Mouse (Mus musculus): Measurements from ENCODE around the gene Irf9. TPM values are rescaled to one million over a fixed set of nuclear protein-coding genes. Genes with fewer than 3 reads are reported as not detected.

Gene Irf9
- 9.8 and 10.1 TPM in 2 replicates for polyA plus RNA-seq (2014; fragmentation: Nextera tagmentation; extraction: Ambion mirVana)

GRCm38 (mm10) chr14:55603271-55603632, at the start of gene Irf9:
Gene Irf9 (plus strand): TSS chr14:55603571.
- peak within 1 kb of the TSS; percentile 48 to 60 for H3K4me3 ChIP-seq (ENCODE audit: control insufficient read depth in 1 of 2, insufficient read depth in 1 of 2, low read depth in 1 of 2, low read length in 2 of 2)

GRCm38 (mm10) chr14:55554635-55555034, 48.7 kb upstream of the Irf9 start:
- H3K4me2 ChIP-seq (ENCODE audit: low read length): no peak overlapping the region
- H3K9ac ChIP-seq (ENCODE audit: low read length): no peak overlapping the region
- H3K27me3 ChIP-seq (ENCODE audit: control insufficient read depth, insufficient read depth, low read length): no peaks in the 10 kb centered on the region
- H3K9me3 ChIP-seq (ENCODE audit: control insufficient read depth, low read length): no peaks in the 10 kb centered on the region
- peaks cover 10% of the 10 kb centered on the region for H3K36me3 ChIP-seq (ENCODE audit: control insufficient read depth, insufficient read depth, low read length)
- H3K4me3 ChIP-seq (ENCODE audit: control insufficient read depth in 1 of 2, insufficient read depth in 1 of 2, low read depth in 1 of 2, low read length in 2 of 2): no peak overlapping the region
- no peak overlapping the region for H3K27ac ChIP-seq (replicated peaks in 1 of 2; ENCODE audit: control insufficient read depth in 1 of 2, insufficient read depth in 1 of 2, low read depth in 2 of 2, low read length in 2 of 2)
- ATAC-seq (ENCODE audit: insufficient number of reproducible peaks, insufficient read depth, low FRiP score, low read depth): no peak
- peaks cover 0 to 4% of the 10 kb centered on the region in 2 experiments; a peak in 2 of 4 replicates for H3K4me1 ChIP-seq (ENCODE audit: control insufficient read depth in 2 of 2, insufficient read depth in 2 of 2, low read length in 2 of 2)

More at GRCm38 (mm10) chr14:55603271-55603632, at the start of gene Irf9:
- peaks cover 84% of the 10 kb centered on the region for H3K36me3 ChIP-seq (ENCODE audit: control insufficient read depth, insufficient read depth, low read length)
- H3K27me3 ChIP-seq (ENCODE audit: control insufficient read depth, insufficient read depth, low read length): no peaks in the 10 kb centered on the region
- H3K4me1 ChIP-seq (ENCODE audit: control insufficient read depth in 2 of 2, insufficient read depth in 2 of 2, low read length in 2 of 2): peaks cover 7 to 8% of the 10 kb centered on the region in 2 experiments; a peak in 3 of 4 replicates
- H3K9me3 ChIP-seq (ENCODE audit: control insufficient read depth, low read length): no peaks in the 10 kb centered on the region
- H3K9ac ChIP-seq (ENCODE audit: low read length): peak within 1 kb of the TSS; percentile 75
- H3K4me2 ChIP-seq (ENCODE audit: low read length): peak within 1 kb of the TSS; percentile 78
- WGBS: 87% methylated on average over 7 of the region's 7 CpGs
- no peak for ATAC-seq (ENCODE audit: insufficient number of reproducible peaks, insufficient read depth, low FRiP score, low read depth)
- peak within 1 kb of the TSS; percentile 78 to 80 for H3K27ac ChIP-seq (replicated peaks in 1 of 2; ENCODE audit: control insufficient read depth in 1 of 2, insufficient read depth in 1 of 2, low read depth in 2 of 2, low read length in 2 of 2)

GRCm38 (mm10) chr14:55555788-55556187, 47.6 kb upstream of the Irf9 start:
- Histone ChIP-seq H3K36me3 (ENCODE audit: control insufficient read depth, insufficient read depth, low read length) (no peaks in the 10 kb centered on the region), H3K4me2 (ENCODE audit: low read length) (no peak overlapping the region), H3K4me1 (ENCODE audit: control insufficient read depth in 2 of 2, insufficient read depth in 2 of 2, low read length in 2 of 2) (peaks cover 0 to 4% of the 10 kb centered on the region in 2 experiments; a peak in 2 of 4 replicates), H3K27me3 (ENCODE audit: control insufficient read depth, insufficient read depth, low read length) (no peaks in the 10 kb centered on the region), H3K9ac (ENCODE audit: low read length) (no peak overlapping the region), H3K27ac (replicated peaks in 1 of 2; ENCODE audit: control insufficient read depth in 1 of 2, insufficient read depth in 1 of 2, low read depth in 2 of 2, low read length in 2 of 2) (no peak overlapping the region), H3K4me3 (ENCODE audit: control insufficient read depth in 1 of 2, insufficient read depth in 1 of 2, low read depth in 1 of 2, low read length in 2 of 2) (no peak overlapping the region), H3K9me3 (ENCODE audit: control insufficient read depth, low read length) (no peaks in the 10 kb centered on the region)
- ATAC-seq (ENCODE audit: insufficient number of reproducible peaks, insufficient read depth, low FRiP score, low read depth): no peak
- WGBS: 56% methylated on average over 3 of the region's 3 CpGs

- H3K4me1 ChIP-seq (ENCODE audit: control insufficient read depth in 2 of 2, insufficient read depth in 2 of 2, low read length in 2 of 2): peaks cover 7 to 10% of the 10 kb centered on the region in 2 experiments
- H3K4me2 ChIP-seq (ENCODE audit: low read length): no peak overlapping the region
- H3K9ac ChIP-seq (ENCODE audit: low read length): no peak overlapping the region
- 25% methylated on average over 5 of the region's 5 CpGs for WGBS
- no peaks in the 10 kb centered on the region for H3K9me3 ChIP-seq (ENCODE audit: control insufficient read depth, low read length)
- no peak overlapping the region for H3K27ac ChIP-seq (replicated peaks in 1 of 2; ENCODE audit: control insufficient read depth in 1 of 2, insufficient read depth in 1 of 2, low read depth in 2 of 2, low read length in 2 of 2)
- H3K27me3 ChIP-seq (ENCODE audit: control insufficient read depth, insufficient read depth, low read length): no peaks in the 10 kb centered on the region
- no peak overlapping the region for H3K4me3 ChIP-seq (ENCODE audit: control insufficient read depth in 1 of 2, insufficient read depth in 1 of 2, low read depth in 1 of 2, low read length in 2 of 2)
- no peaks in the 10 kb centered on the region for H3K36me3 ChIP-seq (ENCODE audit: control insufficient read depth, insufficient read depth, low read length)
- ATAC-seq (ENCODE audit: insufficient number of reproducible peaks, insufficient read depth, low FRiP score, low read depth): no peak
Measured at GRCm38 (mm10) chr14:55557003-55557402, 46.4 kb upstream of the Irf9 start.

GRCm38 (mm10) chr14:55557587-55557986, 45.8 kb upstream of the Irf9 start:
- Histone ChIP-seq H3K27me3 (ENCODE audit: control insufficient read depth, insufficient read depth, low read length) (no peaks in the 10 kb centered on the region), H3K36me3 (ENCODE audit: control insufficient read depth, insufficient read depth, low read length) (0 out of 2 replicates have a peak, but pooled peaks cover 3% of the 10 kb centered on the region), H3K9me3 (ENCODE audit: control insufficient read depth, low read length) (no peaks in the 10 kb centered on the region), H3K4me1 (ENCODE audit: control insufficient read depth in 2 of 2, insufficient read depth in 2 of 2, low read length in 2 of 2) (peaks cover 7 to 13% of the 10 kb centered on the region in 2 experiments), H3K4me3 (ENCODE audit: control insufficient read depth in 1 of 2, insufficient read depth in 1 of 2, low read depth in 1 of 2, low read length in 2 of 2) (no peak overlapping the region), H3K4me2 (ENCODE audit: low read length) (no peak overlapping the region), H3K27ac (replicated peaks in 1 of 2; ENCODE audit: control insufficient read depth in 1 of 2, insufficient read depth in 1 of 2, low read depth in 2 of 2, low read length in 2 of 2) (no peak overlapping the region), H3K9ac (ENCODE audit: low read length) (no peak overlapping the region)
- 87% methylated on average over 3 of the region's 3 CpGs for whole genome bisulfite sequencing
- no peak for ATAC-seq (ENCODE audit: insufficient number of reproducible peaks, insufficient read depth, low FRiP score, low read depth)

GRCm38 (mm10) chr14:55558740-55559448, 44.5 kb upstream of the Irf9 start:
- ATAC-seq (ENCODE audit: insufficient number of reproducible peaks, insufficient read depth, low FRiP score, low read depth): no peak
- Histone ChIP-seq H3K9ac (ENCODE audit: low read length) (peak overlapping the region; percentile 92), H3K4me2 (ENCODE audit: low read length) (peak overlapping the region; percentile 65), H3K36me3 (ENCODE audit: control insufficient read depth, insufficient read depth, low read length) (peaks cover 13% of the 10 kb centered on the region), H3K27ac (replicated peaks in 1 of 2; ENCODE audit: control insufficient read depth in 1 of 2, insufficient read depth in 1 of 2, low read depth in 2 of 2, low read length in 2 of 2) (peak overlapping the region in 1 of 2 experiments; percentile 100; a peak in 1 of 4 replicates), H3K9me3 (ENCODE audit: control insufficient read depth, low read length) (no peaks in the 10 kb centered on the region), H3K4me3 (ENCODE audit: control insufficient read depth in 1 of 2, insufficient read depth in 1 of 2, low read depth in 1 of 2, low read length in 2 of 2) (peak overlapping the region in 1 of 2 experiments; percentile 75; a peak in 2 of 4 replicates), H3K4me1 (ENCODE audit: control insufficient read depth in 2 of 2, insufficient read depth in 2 of 2, low read length in 2 of 2) (peaks cover 7 to 13% of the 10 kb centered on the region in 2 experiments), H3K27me3 (ENCODE audit: control insufficient read depth, insufficient read depth, low read length) (no peaks in the 10 kb centered on the region)
- 56% methylated on average over 6 of the region's 6 CpGs for WGBS

GRCm38 (mm10) chr14:55559799-55560201, 43.6 kb upstream of the Irf9 start, which contains the start of gene Dcaf11:
Gene Dcaf11 (plus strand): TSS chr14:55560006.
- peaks cover 7 to 13% of the 10 kb centered on the region in 2 experiments for H3K4me1 ChIP-seq (ENCODE audit: control insufficient read depth in 2 of 2, insufficient read depth in 2 of 2, low read length in 2 of 2)
- peak; percentile 74 for ATAC-seq (ENCODE audit: insufficient number of reproducible peaks, insufficient read depth, low FRiP score, low read depth)
- peaks cover 22% of the 10 kb centered on the region for H3K36me3 ChIP-seq (ENCODE audit: control insufficient read depth, insufficient read depth, low read length)
- H3K9me3 ChIP-seq (ENCODE audit: control insufficient read depth, low read length): no peaks in the 10 kb centered on the region
- WGBS: 0% methylated on average over 27 of the region's 27 CpGs
- H3K4me3 ChIP-seq (ENCODE audit: control insufficient read depth in 1 of 2, insufficient read depth in 1 of 2, low read depth in 1 of 2, low read length in 2 of 2): peak within 1 kb of the TSS; percentile 60 to 75
- H3K9ac ChIP-seq (ENCODE audit: low read length): peak within 1 kb of the TSS; percentile 92
- peak within 1 kb of the TSS; percentile 96 to 100 for H3K27ac ChIP-seq (replicated peaks in 1 of 2; ENCODE audit: control insufficient read depth in 1 of 2, insufficient read depth in 1 of 2, low read depth in 2 of 2, low read length in 2 of 2)
- H3K4me2 ChIP-seq (ENCODE audit: low read length): peak within 1 kb of the TSS; percentile 65
- no peaks in the 10 kb centered on the region for H3K27me3 ChIP-seq (ENCODE audit: control insufficient read depth, insufficient read depth, low read length)
